Mouse (Mus musculus) MEL (cell line): ENCODE measurements around the gene Arntl. TPM values are rescaled to one million over a fixed set of nuclear protein-coding genes. Genes with fewer than 3 reads are reported as not detected.

ENCODE experiments used
- DNase-seq: peaks from one replicate; pipeline ENCODE4 v3.0.0; 2011; ENCODE audit warnings: low read depth, low spot score
- H3K27ac ChIP-seq: 2 replicates; pipeline ENCODE4 v1.5.1; 2012; ENCODE audit warnings: low read depth, mild to moderate bottlenecking, control low read depth, low read length, moderate library complexity; ENCODE audit not compliant: control insufficient read depth
- H3K27me3 ChIP-seq, 2 experiments: fragments of 150-350 bp in 1 of 2; sonication (generic) in 1 of 2; 2 replicates each; pipeline ENCODE4 v1.6.1; 2012; ENCODE audit warnings: low read length in 2 of 2, mild to moderate bottlenecking in 2 of 2, improper control_type of control experiment in 1 of 2, moderate library complexity in 1 of 2; ENCODE audit not compliant: insufficient read depth in 2 of 2, control insufficient read depth in 1 of 2
- H3K36me3 ChIP-seq, 2 experiments: 2 replicates each; pipeline ENCODE4 v1.6.1; 2012 to 2014; ENCODE audit warnings: low read length in 2 of 2, improper control_type of control experiment in 1 of 2, inconsistent platforms in 1 of 2, mild to moderate bottlenecking in 1 of 2; ENCODE audit not compliant: insufficient read depth in 2 of 2, control insufficient read depth in 1 of 2
- H3K4me1 ChIP-seq, 2 experiments: fragments of 150-350 bp in 1 of 2; sonication (generic) in 1 of 2; 2 replicates each; pipeline ENCODE4 v1.6.1; 2012; ENCODE audit warnings: low read length in 2 of 2, improper control_type of control experiment in 1 of 2, mild to moderate bottlenecking in 1 of 2; ENCODE audit not compliant: insufficient read depth in 2 of 2, control insufficient read depth in 1 of 2
- H3K4me3 ChIP-seq, 2 experiments: fragments of 150-350 bp in 1 of 2; sonication (generic) in 1 of 2; 2 replicates each; pipeline ENCODE4 v1.5.1; 2012; ENCODE audit warnings: low read depth in 2 of 2, low read length in 2 of 2, mild to moderate bottlenecking in 2 of 2, moderate library complexity in 2 of 2, control low read depth in 1 of 2, improper control_type of control experiment in 1 of 2; ENCODE audit not compliant: control insufficient read depth in 1 of 2, insufficient read depth in 1 of 2
- H3K79me2 ChIP-seq: 2 replicates; pipeline ENCODE4 v1.6.1; 2012; ENCODE audit warnings: mild to moderate bottlenecking, low read length, moderate library complexity; ENCODE audit not compliant: control insufficient read depth, poor library complexity, insufficient read depth
- H3K9ac ChIP-seq: 2 replicates; pipeline ENCODE4 v1.6.1; 2012; ENCODE audit warnings: low read depth, mild to moderate bottlenecking, control low read depth, low read length, moderate library complexity; ENCODE audit not compliant: control insufficient read depth, poor library complexity, severe bottlenecking
- H3K9me3 ChIP-seq: fragments of 150-350 bp; sonication (generic); replicated peaks from 2 replicates; pipeline ENCODE4 v1.6.1; 2012; ENCODE audit warnings: mild to moderate bottlenecking, low read length, improper control_type of control experiment, moderate library complexity; ENCODE audit not compliant: insufficient read depth
- CTCF ChIP-seq, 3 experiments: IDR thresholded peaks in 2 of 3; conservative IDR thresholded peaks in 1 of 3; 2 replicates each; pipeline ENCODE4 v1.5.1; 2011 to 2012; ENCODE audit warnings: low read length in 3 of 3, low read depth in 2 of 3, mild to moderate bottlenecking in 2 of 3, improper control_type of control experiment in 1 of 3, inconsistent platforms in 1 of 3, mixed read lengths in 1 of 3, moderate library complexity in 1 of 3; ENCODE audit not compliant: control insufficient read depth in 1 of 3, insufficient read depth in 1 of 3, poor library complexity in 1 of 3, severe bottlenecking in 1 of 3
- ELF1 ChIP-seq: IDR thresholded peaks from 2 replicates; pipeline ENCODE4 v1.6.1; 2014; ENCODE audit warnings: low read depth, mild to moderate bottlenecking, inconsistent platforms, low read length, improper control_type of control experiment, moderate library complexity
- EP300 ChIP-seq, 2 experiments: IDR thresholded peaks; 2 replicates each; pipeline ENCODE4 v1.6.1; 2011; ENCODE audit warnings: improper control_type of control experiment in 2 of 2, low read length in 2 of 2, low read depth in 1 of 2, mild to moderate bottlenecking in 1 of 2
- ETS1 ChIP-seq: IDR thresholded peaks from 2 replicates; pipeline ENCODE4 v1.6.1; 2012; ENCODE audit warnings: low read depth, mild to moderate bottlenecking, inconsistent platforms, low read length, improper control_type of control experiment, moderate library complexity
- GATA1 ChIP-seq: IDR thresholded peaks from 2 replicates; pipeline ENCODE4 v1.6.1; 2011; ENCODE audit warnings: low read depth, low read length, improper control_type of control experiment
- MAZ ChIP-seq: IDR thresholded peaks from 2 replicates; pipeline ENCODE4 v1.6.1; 2012; ENCODE audit warnings: low read depth, mild to moderate bottlenecking, inconsistent platforms, low read length, improper control_type of control experiment
- MEF2A ChIP-seq: IDR thresholded peaks from 2 replicates; pipeline ENCODE4 v1.6.1; 2014; ENCODE audit warnings: low read depth, mild to moderate bottlenecking, inconsistent platforms, low read length, improper control_type of control experiment; ENCODE audit not compliant: poor library complexity, insufficient replicate concordance, severe bottlenecking; ENCODE audit errors: extremely low read depth
- MYB ChIP-seq: IDR thresholded peaks from 2 replicates; pipeline ENCODE4 v1.6.1; 2011; ENCODE audit warnings: mild to moderate bottlenecking, low read depth, low read length, improper control_type of control experiment
- MYC ChIP-seq: IDR thresholded peaks from 2 replicates; pipeline ENCODE4 v1.6.1; 2011; ENCODE audit warnings: low read depth, mild to moderate bottlenecking, low read length, improper control_type of control experiment, moderate library complexity
- NELFE ChIP-seq: IDR thresholded peaks from 2 replicates; pipeline ENCODE4 v1.6.1; 2011; ENCODE audit warnings: low read depth, low read length, improper control_type of control experiment
- NRF1 ChIP-seq: IDR thresholded peaks from 2 replicates; pipeline ENCODE4 v1.6.1; 2014; ENCODE audit warnings: low read depth, mild to moderate bottlenecking, inconsistent platforms, low read length, improper control_type of control experiment, moderate library complexity; ENCODE audit not compliant: poor library complexity, insufficient read depth, severe bottlenecking
- POLR2A ChIP-seq, 2 experiments: IDR thresholded peaks; 2 replicates each; pipeline ENCODE4 v1.6.1; 2011 to 2012; ENCODE audit warnings: low read length in 2 of 2, mild to moderate bottlenecking in 2 of 2, control low read depth in 1 of 2, improper control_type of control experiment in 1 of 2, low read depth in 1 of 2, moderate library complexity in 1 of 2; ENCODE audit not compliant: control insufficient read depth in 1 of 2, insufficient read depth in 1 of 2, poor library complexity in 1 of 2
- POLR2AphosphoS2 ChIP-seq: IDR thresholded peaks from 2 replicates; pipeline ENCODE4 v1.6.1; 2011; ENCODE audit warnings: low read length, improper control_type of control experiment
- POLR2AphosphoS5 ChIP-seq: IDR thresholded peaks from 2 replicates; pipeline ENCODE4 v1.6.1; 2012; ENCODE audit warnings: low read depth, borderline replicate concordance, mild to moderate bottlenecking, inconsistent platforms, low read length, moderate library complexity, mixed read lengths
- RCOR1 ChIP-seq: IDR thresholded peaks from 2 replicates; pipeline ENCODE4 v1.6.1; 2012; ENCODE audit warnings: low read depth, mild to moderate bottlenecking, inconsistent platforms, low read length, improper control_type of control experiment
- SIN3A ChIP-seq: IDR thresholded peaks from 2 replicates; pipeline ENCODE4 v1.6.1; 2012; ENCODE audit warnings: low read length, improper control_type of control experiment, inconsistent platforms
- TAL1 ChIP-seq: IDR thresholded peaks from 2 replicates; pipeline ENCODE4 v1.6.1; 2012; ENCODE audit warnings: mild to moderate bottlenecking, inconsistent platforms, low read length, moderate library complexity, mixed read lengths
- TBP ChIP-seq: IDR thresholded peaks from 2 replicates; pipeline ENCODE4 v1.8.0; 2011; ENCODE audit warnings: low read depth, low read length, improper control_type of control experiment
- TCF12 ChIP-seq: IDR thresholded peaks from 2 replicates; pipeline ENCODE4 v1.6.1; 2014; ENCODE audit warnings: low read depth, mild to moderate bottlenecking, inconsistent platforms, low read length, improper control_type of control experiment, moderate library complexity
- UBTF ChIP-seq: IDR thresholded peaks from 2 replicates; pipeline ENCODE4 v1.6.1; 2012; ENCODE audit warnings: low read depth, mild to moderate bottlenecking, inconsistent platforms, low read length, improper control_type of control experiment, moderate library complexity, borderline replicate concordance; ENCODE audit not compliant: insufficient read depth
- ZC3H11A ChIP-seq: IDR thresholded peaks from 2 replicates; pipeline ENCODE4 v1.6.1; 2012; ENCODE audit warnings: low read depth, mild to moderate bottlenecking, inconsistent platforms, low read length, improper control_type of control experiment
- ZKSCAN1 ChIP-seq: IDR thresholded peaks from 2 replicates; pipeline ENCODE4 v1.6.1; 2012; ENCODE audit warnings: low read depth, mild to moderate bottlenecking, inconsistent platforms, low read length, improper control_type of control experiment, moderate library complexity
- ZNF384 ChIP-seq: IDR thresholded peaks from 2 replicates; pipeline ENCODE4 v1.6.1; 2012; ENCODE audit warnings: low read depth, mild to moderate bottlenecking, inconsistent platforms, low read length, improper control_type of control experiment
- polyA plus RNA-seq, 2 experiments: library from polyadenylated mRNA; stranded (reverse) in 1 of 2; unstranded in 1 of 2; fragments of >175 nt in 1 of 2; fragments of >200 nt in 1 of 2; gene quantifications; 2 replicates each; pipeline versions ENCODE4 v1.2.1 to v1.2.4; 2012; ENCODE audit warnings: low replicate concordance in 2 of 2, low read depth in 1 of 2; ENCODE audit not compliant: insufficient read length in 2 of 2, insufficient read depth in 1 of 2, missing spikeins in 1 of 2
- total RNA-seq: library from RNA; depleted of rRNA; stranded (reverse); fragments of 300-350 nt; gene quantifications from 2 replicates; pipeline ENCODE4 v1.2.3, GENCODE M21; 2012

Arntl gene
- total and polyA plus RNA-seq, 3 experiments = 2.0 to 4.5 TPM; not detected in 1

DNA sequence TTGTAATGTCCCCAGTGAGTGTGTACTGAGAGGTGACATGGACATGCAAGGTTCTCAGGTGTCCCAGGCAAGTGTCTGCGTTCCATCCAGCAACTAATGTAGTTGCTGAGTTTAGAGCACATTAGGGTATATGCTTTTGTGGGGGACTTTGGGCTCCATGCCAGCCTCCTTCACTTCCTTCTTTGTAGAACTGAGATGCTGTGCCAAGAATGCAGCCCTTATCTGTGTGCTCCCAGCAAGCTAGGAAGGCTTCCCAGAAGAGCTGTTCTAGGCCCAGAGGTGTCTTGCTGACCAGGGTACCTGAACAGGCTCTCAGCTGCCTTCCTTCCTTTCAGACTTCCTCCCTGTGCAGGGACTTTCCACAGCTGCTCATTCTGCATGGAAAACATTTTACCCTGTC is 33.2 kb downstream of the Arntl start:
- Histone ChIP-seq H3K27me3 (no peaks in the 10 kb centered on the region), H3K79me2 (no peaks in the 10 kb centered on the region), H3K9me3 (no peaks in the 10 kb centered on the region), H3K36me3 (peaks cover 0 to 23% of the 10 kb centered on the region in 2 experiments; a peak in 2 of 4 replicates), H3K27ac (peak overlapping the region; percentile 11; the same call in 1 of the 2 replicates), H3K9ac (no peak overlapping the region), H3K4me3 (no peak overlapping the region), H3K4me1 (peaks cover 8 to 34% of the 10 kb centered on the region in 2 experiments)
- peak; percentile 85 for TF ChIP-seq ETS1
- peak; percentile 52; the same call in 1 of the 2 replicates for TF ChIP-seq ELF1
- peak; percentile 81 to 92 for TF ChIP-seq EP300 (IDR thresholded peaks at IDR 0.05; ENCODE audit: low read depth in 1 of 2, low read length in 2 of 2)
- peak; percentile 88 for TF ChIP-seq TAL1
- peak; percentile 74 for TF ChIP-seq TCF12
- no peak for TF ChIP-seq TBP
- TF ChIP-seq SIN3A = peak; percentile 61; the same call in 1 of the 2 replicates
- TF ChIP-seq MEF2A = no peak
- TF ChIP-seq POLR2AphosphoS5 = no peak
- peak; percentile 57; the same call in 1 of the 2 replicates for TF ChIP-seq RCOR1
- peak; percentile 93 for TF ChIP-seq GATA1
- DNase-seq = peak; percentile 96

- TF ChIP-seq ETS1 (peak; percentile 75), ZC3H11A (no peak), TAL1 (peak; percentile 38)
- Histone ChIP-seq H3K36me3 (peaks cover 0 to 23% of the 10 kb centered on the region in 2 experiments; a peak in 2 of 4 replicates), H3K4me3 (no peak overlapping the region), H3K27ac (no peak overlapping the region), H3K9ac (no peak overlapping the region), H3K4me1 (peaks cover 8 to 34% of the 10 kb centered on the region in 2 experiments), H3K27me3 (no peaks in the 10 kb centered on the region), H3K9me3 (no peaks in the 10 kb centered on the region), H3K79me2 (no peaks in the 10 kb centered on the region)
- DNase-seq = peak; percentile 62
Measured at GRCm38 (mm10) chr7:113241901-113242661, 34.8 kb downstream of the Arntl start.

- Histone ChIP-seq H3K27me3 (no peaks in the 10 kb centered on the region), H3K36me3 (peaks cover 0 to 23% of the 10 kb centered on the region in 2 experiments; a peak in 2 of 4 replicates), H3K79me2 (no peaks in the 10 kb centered on the region), H3K9ac (no peak overlapping the region), H3K9me3 (no peaks in the 10 kb centered on the region), H3K27ac (no peak overlapping the region), H3K4me1 (peaks cover 8 to 34% of the 10 kb centered on the region in 2 experiments), H3K4me3 (no peak overlapping the region)
- no peak for DNase-seq
- no peak for TF ChIP-seq POLR2AphosphoS2
- no peak for TF ChIP-seq CTCF (IDR thresholded peaks at IDR 0.05 in 2 of 3, conservative IDR thresholded peaks at IDR 0.05 in 1 of 3; ENCODE audit: control insufficient read depth in 1 of 3, insufficient read depth in 1 of 3, low read depth in 2 of 3, low read length in 3 of 3, poor library complexity in 1 of 3, severe bottlenecking in 1 of 3)
- no peak for TF ChIP-seq TBP
- no peak for TF ChIP-seq TAL1
- no peak for TF ChIP-seq POLR2A (IDR thresholded peaks at IDR 0.05; ENCODE audit: control insufficient read depth in 1 of 2, insufficient read depth in 1 of 2, low read depth in 1 of 2, low read length in 2 of 2, poor library complexity in 1 of 2)
- TF ChIP-seq POLR2AphosphoS5 = no peak
- TF ChIP-seq MYB = no peak
- TF ChIP-seq NRF1 = no peak
- TF ChIP-seq MYC = no peak
- TF ChIP-seq RCOR1 = no peak
- no peak for TF ChIP-seq ZKSCAN1
- no peak for TF ChIP-seq MAZ
- TF ChIP-seq UBTF = no peak
- TF ChIP-seq NELFE = no peak
- no peak for TF ChIP-seq SIN3A
- TF ChIP-seq ZNF384 = no peak
- no peak for TF ChIP-seq ZC3H11A
Measured at GRCm38 (mm10) chr7:113242688-113243087, 35.4 kb downstream of the Arntl start.
